ENCODE assay signal across 10 mouse cellular contexts in genomic region chr4:150825531-150825930, GRCm38 (mm10). TPM values are rescaled to one million over a fixed set of nuclear protein-coding genes. Genes with fewer than 3 reads are reported as not detected.
DNase-seq lines count a peak whose midpoint lies in the region; ATAC-seq lines count a peak whose summit lies in the region.
"Had no signal": no experiment of that assay in that cellular context is flagged by ENCODE, and none has a peak within 500 bp of the region (broad histone marks: within the 10 kb centered on the region; RNA-seq: fewer than 3 reads in every experiment).

No protein-coding gene starts in this region.

- 42% methylated on average over 7 of the region's 7 CpGs for WGBS in liver, embryonic 11.5 days
- WGBS in limb, embryonic 11.5 days, result 13% methylated on average over 7 of the region's 7 CpGs
- WGBS in stomach, embryonic 15.5 days, result 21% methylated on average over 7 of the region's 7 CpGs

- H3K4me3 ChIP-seq in liver, embryonic 11.5 days (ENCODE audit: low read depth, low read length), result no peak overlapping the region
- H3K4me3 ChIP-seq in limb, embryonic 11.5 days (ENCODE audit: low read depth, low read length), result no peak overlapping the region
- H3K4me3 ChIP-seq in stomach, embryonic 15.5 days (replicated peaks), result no peak overlapping the region

- no peak for ATAC-seq in liver, embryonic 11.5 days (replicated peaks; ENCODE audit: low FRiP score)
- no peak for ATAC-seq in limb, embryonic 11.5 days (ENCODE audit: insufficient number of reproducible peaks, low FRiP score, low TSS enrichment, low read depth)
- ATAC-seq in stomach, embryonic 15.5 days (ENCODE audit: insufficient read depth, low FRiP score, low read depth), result peak; percentile 86
- ATAC-seq in erythroid progenitor cell, adult 5-6 weeks (replicated peaks; ENCODE audit: low FRiP score, poor library complexity, severe bottlenecking), result no peak
- ATAC-seq: hindbrain, postnatal 0 days; liver, postnatal 0 days had no signal

- H3K4me2 ChIP-seq in liver, embryonic 11.5 days, result no peak overlapping the region
- peak overlapping the region; percentile 12; the same call in 1 of the 2 replicates for H3K4me2 ChIP-seq in limb, embryonic 11.5 days (ENCODE audit: low read depth, severe bottlenecking)
- H3K4me2 ChIP-seq in stomach, embryonic 15.5 days, result peak overlapping the region; percentile 19; the same call in 1 of the 2 replicates

- H3K27me3 ChIP-seq in liver, embryonic 11.5 days (replicated peaks; ENCODE audit: control insufficient read depth, insufficient read depth, low read length), result no peaks in the 10 kb centered on the region
- no peaks in the 10 kb centered on the region for H3K27me3 ChIP-seq in limb, embryonic 11.5 days (ENCODE audit: control insufficient read depth, insufficient read depth, low read length)
- H3K27me3 ChIP-seq in stomach, embryonic 15.5 days (replicated peaks), result no peaks in the 10 kb centered on the region

- no peak for DNase-seq in liver, embryonic 11.5 days (ENCODE audit: low spot score)
- no peak for DNase-seq in liver
- DNase-seq in gonadal fat pad, adult 2 months (ENCODE audit: low read depth), result peak; percentile 72
- peak; percentile 68 for DNase-seq in limb, embryonic 11.5 days (ENCODE audit: low spot score)
- no peak for DNase-seq in right cerebral cortex, postnatal 10 days (ENCODE audit: low spot score in 2 of 2)
- no peak for DNase-seq in natural killer cell, adult 2 months (ENCODE audit: low spot score in 2 of 2)
- DNase-seq: liver, postnatal 0 days had no signal

- H3K36me3 ChIP-seq in liver, embryonic 11.5 days (ENCODE audit: control insufficient read depth, insufficient read depth, low read length), result no peaks in the 10 kb centered on the region
- no peaks in the 10 kb centered on the region for H3K36me3 ChIP-seq in limb, embryonic 11.5 days (ENCODE audit: control insufficient read depth, insufficient read depth, low read length)
- H3K36me3 ChIP-seq in stomach, embryonic 15.5 days, result no peaks in the 10 kb centered on the region

- no peaks in the 10 kb centered on the region for H3K9me3 ChIP-seq in liver, embryonic 11.5 days (ENCODE audit: control insufficient read depth, low read length)
- H3K9me3 ChIP-seq in limb, embryonic 11.5 days (ENCODE audit: control insufficient read depth, low read length), result no peaks in the 10 kb centered on the region
- no peaks in the 10 kb centered on the region for H3K9me3 ChIP-seq in stomach, embryonic 15.5 days

- no peak overlapping the region for H3K9ac ChIP-seq in liver, embryonic 11.5 days (ENCODE audit: low read depth, low read length)
- H3K9ac ChIP-seq in limb, embryonic 11.5 days (ENCODE audit: low read length), result peak overlapping the region; percentile 27; the same call in 1 of the 2 replicates
- no peak overlapping the region for H3K9ac ChIP-seq in stomach, embryonic 15.5 days
- H3K9ac ChIP-seq: liver, postnatal 0 days had no signal

- peak overlapping the region; percentile 29; the same call in 1 of the 2 replicates for H3K27ac ChIP-seq in liver, embryonic 11.5 days (ENCODE audit: low read depth, low read length)
- peak overlapping the region; percentile 84 for H3K27ac ChIP-seq in limb, embryonic 11.5 days (replicated peaks; ENCODE audit: low read depth, low read length)
- H3K27ac ChIP-seq in stomach, embryonic 15.5 days, result peak overlapping the region; percentile 95
- H3K27ac ChIP-seq: hindbrain, postnatal 0 days had no signal

- H3K4me1 ChIP-seq in liver, embryonic 11.5 days (replicated peaks; ENCODE audit: control insufficient read depth, insufficient read depth, low read length), result peaks cover 10% of the 10 kb centered on the region
- peaks cover 17% of the 10 kb centered on the region for H3K4me1 ChIP-seq in limb, embryonic 11.5 days (ENCODE audit: control insufficient read depth, insufficient read depth, low read length)
- peaks cover 28% of the 10 kb centered on the region for H3K4me1 ChIP-seq in stomach, embryonic 15.5 days

RNA-seq across cellular contexts. Expression of gene Errfi1, which starts 28.2 kb away (rescaled TPM):
- 26.2 and 27.7 TPM in 2 replicates for polyA plus RNA-seq in liver, embryonic 11.5 days (2014; fragmentation: Nextera tagmentation; extraction: Ambion mirVana)
- polyA plus RNA-seq in gonadal fat pad, adult 2 months (2012; rRNA removed), result 47.6 and 57.5 TPM in 2 replicates
- 33.2 and 34.7 TPM in 2 replicates for polyA plus RNA-seq in limb, embryonic 11.5 days (2014; fragmentation: Nextera tagmentation; extraction: Ambion mirVana)
- 32.3 and 33.4 TPM in 2 replicates for polyA plus RNA-seq in stomach, embryonic 15.5 days (2015; fragmentation: Nextera tagmentation; extraction: Ambion mirVana)
- 1.1 and 2.9 TPM in 2 replicates for total RNA-seq in erythroid progenitor cell, adult 5-6 weeks (2015; ENCODE audit: low replicate concordance)
- total RNA-seq in erythroid progenitor cell, adult 5-6 weeks (2017; ENCODE audit: low replicate concordance), result 1.7 TPM in 1 of 2 replicates, not detected in the other

Comparison
In these comparisons a context has a peak if more than half of its experiments do, and no peak if none do; other contexts are left out.
1. DNase-seq: peak in gonadal fat pad, adult 2 months (single experiment) and limb, embryonic 11.5 days (single experiment); none in liver, embryonic 11.5 days (single experiment), liver (single experiment), right cerebral cortex, postnatal 10 days (0 of 2) and natural killer cell, adult 2 months (0 of 2).
2. H3K27ac ChIP-seq: peak in every context shown above with its lines; median percentile 95 in stomach, embryonic 15.5 days; 84 in limb, embryonic 11.5 days; 29 in liver, embryonic 11.5 days.